Mouse (Mus musculus) heart, embryonic 14.5 days (tissue): ENCODE results near the gene Slc15a3. TPM values are rescaled to one million over a fixed set of nuclear protein-coding genes. Genes with fewer than 3 reads are reported as not detected.

ENCODE experiments used
- ATAC-seq: fragments of 200-750 bp; cut with Nextera tagmentation; 2 replicates; pipeline ENCODE4 v1.8.0; 2017; ENCODE audit warnings: low read depth, moderate TSS enrichment; ENCODE audit not compliant: insufficient number of reproducible peaks, insufficient read depth, low FRiP score
- H3K27ac ChIP-seq, 2 experiments: fragments of 200-500 bp in 1 of 2; fragments of 300-500 bp in 1 of 2; sonication (generic) in 1 of 2; replicated peaks in 1 of 2; 2 replicates each; pipeline ENCODE4 v1.5.1; 2012 to 2014; ENCODE audit warnings: low read depth in 2 of 2, low read length in 2 of 2, control low read depth in 1 of 2, mild to moderate bottlenecking in 1 of 2, mixed read lengths in 1 of 2; ENCODE audit not compliant: control insufficient read depth in 1 of 2, insufficient read depth in 1 of 2
- H3K27me3 ChIP-seq: fragments of 300-500 bp; sonication (generic); 2 replicates; pipeline ENCODE4 v1.6.1; 2014; ENCODE audit warnings: mild to moderate bottlenecking, low read length, control low read depth; ENCODE audit not compliant: control insufficient read depth, insufficient read depth
- H3K36me3 ChIP-seq: fragments of 300-500 bp; sonication (generic); 2 replicates; pipeline ENCODE4 v1.6.1; 2014; ENCODE audit warnings: mild to moderate bottlenecking, control low read depth, low read length, mixed read lengths; ENCODE audit not compliant: control insufficient read depth, insufficient read depth
- H3K4me1 ChIP-seq, 2 experiments: fragments of 200-500 bp in 1 of 2; fragments of 300-500 bp in 1 of 2; sonication (generic) in 1 of 2; 2 replicates each; pipeline ENCODE4 v1.6.1; 2012 to 2014; ENCODE audit warnings: low read length in 2 of 2, control low read depth in 1 of 2, mixed read lengths in 1 of 2; ENCODE audit not compliant: control insufficient read depth in 2 of 2, insufficient read depth in 2 of 2
- H3K4me2 ChIP-seq: fragments of 300-500 bp; sonication (generic); 2 replicates; pipeline ENCODE4 v1.6.1; 2014; ENCODE audit warnings: mild to moderate bottlenecking, low read length
- H3K4me3 ChIP-seq, 2 experiments: fragments of 200-500 bp in 1 of 2; fragments of 300-500 bp in 1 of 2; sonication (generic) in 1 of 2; 2 replicates each; pipeline ENCODE4 v1.5.1; 2012 to 2014; ENCODE audit warnings: low read length in 2 of 2, mild to moderate bottlenecking in 2 of 2, control low read depth in 1 of 2, low read depth in 1 of 2, moderate library complexity in 1 of 2; ENCODE audit not compliant: control insufficient read depth in 1 of 2, insufficient read depth in 1 of 2
- H3K9ac ChIP-seq: fragments of 300-500 bp; sonication (generic); 2 replicates; pipeline ENCODE4 v1.6.1; 2014; ENCODE audit warnings: mild to moderate bottlenecking, low read length
- H3K9me3 ChIP-seq: fragments of 300-500 bp; sonication (generic); 2 replicates; pipeline ENCODE4 v1.6.1; 2016; ENCODE audit warnings: low read length, control low read depth; ENCODE audit not compliant: control insufficient read depth
- WGBS: fragments of 180-500 bp; shearing (Covaris S2); extraction: QIAGEN DNeasy Blood & Tissue Kit; methylation state at CpG from one replicate; pipeline ENCODE4 v1.1.7; 2014; 5-methylcytosine and 5-hydroxymethylcytosine counted together
- polyA plus RNA-seq: library from polyadenylated mRNA; unstranded; fragments of >200 nt; fragmentation: Nextera tagmentation; extraction: Ambion mirVana; gene quantifications from 2 replicates; pipeline ENCODE4 v1.2.1, GENCODE M21; 2014

Slc15a3 gene
- polyA plus RNA-seq, 1 experiment from 2014 or later: 0.46 TPM

DNA sequence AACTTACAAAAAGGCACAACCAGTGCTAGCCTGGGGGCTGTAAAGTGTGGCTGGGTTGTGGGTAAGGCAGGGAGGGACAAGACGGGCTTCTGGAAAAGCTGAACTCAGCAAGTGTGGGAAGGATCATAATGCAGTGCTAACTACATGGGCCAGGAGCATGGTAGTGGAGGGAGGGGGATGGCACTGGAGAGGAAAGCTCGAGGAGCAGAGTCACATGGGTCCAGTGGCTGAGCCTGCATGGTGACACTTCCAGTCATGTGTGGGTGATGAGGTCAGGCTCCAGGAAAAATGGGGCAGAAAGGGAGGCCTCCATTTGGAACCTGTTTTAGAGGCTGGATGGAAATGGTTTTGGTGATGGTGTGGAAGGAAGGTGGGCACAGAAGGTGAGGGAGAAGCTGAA lies 17.0 kb downstream of the Slc15a3 start:
- Histone ChIP-seq H3K27me3 (no peaks in the 10 kb centered on the region), H3K4me3 (no peak overlapping the region), H3K36me3 (peaks cover 51% of the 10 kb centered on the region), H3K9me3 (no peaks in the 10 kb centered on the region), H3K4me1 (peaks cover 0 to 4% of the 10 kb centered on the region in 2 experiments; a peak in 1 of 4 replicates), H3K27ac (no peak overlapping the region), H3K4me2 (no peak overlapping the region), H3K9ac (no peak overlapping the region)
- 35% methylated on average over 2 of the region's 2 CpGs for WGBS
- no peak for ATAC-seq

DNA sequence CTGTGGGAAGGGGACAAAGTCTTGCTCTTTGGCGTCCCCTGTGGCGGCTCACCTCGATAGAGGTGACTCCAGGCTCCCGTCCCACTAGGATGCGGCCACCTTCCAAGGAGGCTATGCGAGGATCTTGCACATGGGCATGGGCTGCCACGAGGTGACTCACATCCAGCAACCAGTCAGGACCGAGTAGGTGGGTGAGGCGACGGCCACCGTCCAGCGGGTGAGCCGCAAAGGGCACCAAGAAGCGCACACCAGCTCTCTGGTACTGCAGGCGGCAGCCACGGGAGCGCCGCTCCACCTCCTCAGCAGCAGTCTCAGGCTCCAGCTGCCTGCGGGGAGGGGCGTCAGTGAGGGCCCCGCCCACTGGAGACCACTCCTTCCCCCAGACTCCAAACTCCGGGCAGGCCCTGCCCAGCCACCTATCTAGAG lies 20.6 kb downstream of the Slc15a3 start:
- Histone ChIP-seq H3K9me3 (no peaks in the 10 kb centered on the region), H3K4me2 (no peak overlapping the region), H3K9ac (no peak overlapping the region), H3K4me1 (peaks cover 0 to 4% of the 10 kb centered on the region in 2 experiments; a peak in 1 of 4 replicates), H3K36me3 (peaks cover 86% of the 10 kb centered on the region), H3K27ac (no peak overlapping the region), H3K27me3 (no peaks in the 10 kb centered on the region), H3K4me3 (no peak overlapping the region)
- no peak for ATAC-seq
- 50% methylated on average over 22 of the region's 22 CpGs for WGBS

DNA sequence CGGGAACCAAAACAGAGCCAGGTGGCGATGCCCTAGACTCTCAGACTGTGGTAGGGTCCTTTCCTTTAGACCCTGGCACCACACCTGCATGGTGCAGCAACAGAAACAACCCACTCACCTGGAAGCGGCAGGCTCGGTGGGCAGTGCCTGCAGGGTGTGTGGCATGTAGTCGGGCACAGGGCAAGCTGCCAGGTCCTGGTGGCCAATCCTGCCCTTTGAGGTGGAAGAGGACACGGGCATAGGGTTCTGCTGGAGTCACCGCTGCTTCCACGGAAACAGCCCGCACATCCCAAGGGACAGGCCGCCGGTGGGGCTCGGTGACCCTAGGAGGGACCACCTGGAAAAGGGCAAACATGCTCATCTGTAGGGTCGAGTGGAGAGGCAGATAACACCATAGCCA lies 26.8 kb downstream of the Slc15a3 start:
- Histone ChIP-seq H3K27me3 (no peaks in the 10 kb centered on the region), H3K9ac (no peak overlapping the region), H3K4me1 (peaks cover 9 to 19% of the 10 kb centered on the region in 2 experiments), H3K36me3 (peaks cover 61% of the 10 kb centered on the region), H3K4me2 (no peak overlapping the region), H3K27ac (no peak overlapping the region), H3K9me3 (no peaks in the 10 kb centered on the region), H3K4me3 (no peak overlapping the region)
- no peak for ATAC-seq
- WGBS: 92% methylated on average over 13 of the region's 13 CpGs

DNA sequence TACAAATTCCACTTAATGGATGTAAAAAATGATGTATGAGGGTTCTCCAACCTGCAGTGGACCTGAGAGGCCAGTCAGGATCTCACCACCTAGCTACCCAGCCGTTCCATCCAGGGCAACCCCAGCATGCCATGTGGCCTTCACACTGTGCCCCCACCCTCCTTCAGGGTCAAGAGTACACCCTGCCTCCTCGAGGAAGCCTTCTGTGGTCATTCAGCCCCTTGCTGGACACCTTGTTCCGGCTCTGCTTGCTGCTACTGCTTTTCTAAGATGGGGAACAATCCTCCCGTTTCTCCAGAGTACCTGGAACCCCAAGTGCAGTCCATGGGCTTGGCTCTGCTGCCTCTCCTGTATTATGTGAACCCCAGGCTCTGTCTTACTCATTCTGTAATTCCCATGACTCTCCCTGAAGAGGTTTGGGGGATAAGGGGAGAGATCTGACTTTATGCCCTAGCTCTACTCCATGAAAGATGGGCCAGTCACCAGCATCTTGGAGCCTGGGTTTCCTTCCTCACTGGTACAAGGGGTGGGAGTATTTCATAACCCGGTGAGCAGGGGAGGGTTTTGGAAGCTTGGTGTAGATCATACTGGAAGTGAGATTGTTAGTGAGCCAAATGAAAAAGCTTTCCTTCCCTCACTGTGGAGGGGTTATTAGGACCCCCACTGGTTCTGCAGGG lies 28.6 kb downstream of the Slc15a3 start:
- no peak overlapping the region for H3K27ac ChIP-seq
- peaks cover 9 to 19% of the 10 kb centered on the region in 2 experiments for H3K4me1 ChIP-seq
- 36% methylated on average over 5 of the region's 5 CpGs for WGBS
- no peak for ATAC-seq
- H3K9ac ChIP-seq: peak overlapping the region; percentile 92
- peak overlapping the region; percentile 83 for H3K4me2 ChIP-seq
- H3K4me3 ChIP-seq: peak overlapping the region; percentile 85 to 96
- peaks cover 61% of the 10 kb centered on the region for H3K36me3 ChIP-seq
- H3K9me3 ChIP-seq: no peaks in the 10 kb centered on the region
- H3K27me3 ChIP-seq: no peaks in the 10 kb centered on the region

DNA sequence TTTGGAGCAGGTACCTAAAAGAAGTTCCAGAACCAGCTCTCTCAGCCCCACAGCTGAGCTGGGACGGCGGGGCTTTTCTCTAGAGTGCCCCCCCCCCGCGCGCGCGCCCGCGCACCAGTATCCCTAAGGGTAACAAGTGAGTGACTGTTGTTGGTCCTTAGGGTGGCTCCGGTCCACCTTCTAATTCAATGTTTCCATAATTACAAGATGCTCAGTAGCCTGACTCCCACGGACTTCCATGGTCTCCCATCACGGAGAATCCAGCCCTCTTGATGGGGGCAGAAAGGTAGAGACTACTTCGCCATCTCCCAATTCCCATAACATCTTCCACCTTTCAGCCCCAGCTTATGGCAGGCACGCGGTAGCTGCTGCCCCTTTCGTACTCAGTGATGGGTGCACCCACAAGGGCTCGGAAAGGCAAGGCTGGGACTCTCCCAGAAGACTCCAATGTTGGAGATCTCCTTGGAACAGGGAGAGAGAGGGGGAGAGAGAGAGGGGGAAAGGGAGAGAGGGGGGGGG lies 29.2 kb downstream of the Slc15a3 start:
- Histone ChIP-seq H3K36me3 (peaks cover 61% of the 10 kb centered on the region), H3K27ac (peak overlapping the region in 1 of 2 experiments; percentile 64; a peak in 1 of 4 replicates), H3K4me1 (peaks cover 9 to 19% of the 10 kb centered on the region in 2 experiments), H3K9ac (peak overlapping the region; percentile 92), H3K9me3 (no peaks in the 10 kb centered on the region), H3K27me3 (no peaks in the 10 kb centered on the region), H3K4me2 (peak overlapping the region; percentile 83), H3K4me3 (peak overlapping the region; percentile 85 to 96)
- 0% methylated on average over 17 of the region's 17 CpGs for WGBS
- peak; percentile 9; the same call in 1 of the 2 replicates for ATAC-seq

DNA sequence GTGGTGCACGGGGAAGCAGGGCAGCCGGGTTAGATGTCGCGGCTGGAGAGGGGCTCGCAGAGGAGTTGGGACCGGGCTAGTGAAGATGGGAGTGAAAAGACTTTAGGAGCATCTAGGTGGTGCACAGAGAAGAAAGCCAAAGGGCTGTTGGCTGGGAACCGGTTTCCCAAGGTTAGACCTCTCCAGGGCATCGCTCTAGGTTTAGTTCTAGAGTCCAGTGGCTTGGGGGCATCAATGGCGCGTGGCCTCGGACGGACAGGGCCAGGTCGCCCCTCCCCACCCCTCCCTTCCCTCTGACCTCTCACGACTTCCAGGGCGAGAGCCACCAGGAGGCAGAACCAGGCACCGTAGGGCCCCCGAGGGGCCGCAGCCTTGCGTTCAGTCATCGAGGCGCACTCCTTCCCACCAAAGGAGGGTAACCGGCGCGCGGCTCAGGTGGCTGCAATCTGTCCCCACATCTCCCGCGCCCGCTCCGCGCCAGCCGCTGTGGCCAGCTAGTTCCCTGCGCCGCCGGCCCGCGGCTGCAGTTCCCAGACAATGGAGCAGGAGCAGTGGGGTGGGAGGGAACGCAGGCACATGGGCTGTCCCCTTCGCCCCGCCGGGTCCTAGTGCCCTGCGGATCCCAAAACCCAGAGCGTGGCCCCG lies 29.8 kb downstream of the Slc15a3 start:
- Histone ChIP-seq H3K4me1 (peaks cover 9 to 19% of the 10 kb centered on the region in 2 experiments), H3K9me3 (no peaks in the 10 kb centered on the region), H3K36me3 (peaks cover 61% of the 10 kb centered on the region), H3K9ac (peak overlapping the region; percentile 92), H3K27me3 (no peaks in the 10 kb centered on the region), H3K4me3 (peak overlapping the region; percentile 85 to 96), H3K27ac (peak overlapping the region; percentile 62 to 64), H3K4me2 (peak overlapping the region; percentile 83)
- peak; percentile 81 for ATAC-seq
- under 1% methylated on average over 42 of the region's 43 CpGs for WGBS

DNA sequence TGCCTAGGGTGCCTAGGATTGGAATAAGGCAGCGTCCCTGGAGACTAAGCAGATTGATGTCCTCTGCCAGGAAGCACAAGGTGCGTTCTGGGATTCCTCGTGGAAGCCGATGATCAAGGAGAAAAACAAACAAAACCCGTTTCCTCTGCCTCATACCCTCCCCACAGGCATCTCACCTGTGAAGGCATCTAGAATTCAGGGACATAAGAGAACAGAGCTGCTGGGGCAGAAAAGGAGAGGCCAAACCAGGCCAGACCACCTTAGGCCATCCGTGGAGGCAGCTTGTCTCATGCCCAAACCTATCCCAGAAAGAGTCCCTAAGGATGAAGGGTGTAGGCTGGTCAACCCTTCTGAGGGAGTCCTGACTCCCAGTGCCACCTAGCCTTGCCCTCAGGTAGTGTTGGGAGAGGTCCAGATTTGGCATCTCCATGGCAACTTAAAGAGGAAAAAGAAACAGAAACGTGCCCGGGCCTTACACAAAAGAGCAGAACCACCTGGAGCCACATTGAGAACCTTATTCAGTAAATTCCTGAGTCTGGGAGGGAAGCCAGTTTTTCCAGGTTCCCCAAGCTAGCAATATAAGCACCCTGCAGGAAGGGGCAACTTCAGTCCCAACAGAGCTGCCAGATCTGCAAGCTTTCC lies 30.5 kb downstream of the Slc15a3 start, which contains the start of gene Tmem132a:
TSS of gene Tmem132a (minus strand) at position 55 of the 642 bp plus-strand sequence.
- H3K27me3 ChIP-seq: no peaks in the 10 kb centered on the region
- H3K4me2 ChIP-seq: peak within 1 kb of the TSS; percentile 83
- peaks cover 56% of the 10 kb centered on the region for H3K36me3 ChIP-seq
- WGBS: 4% methylated on average over 8 of the region's 8 CpGs
- no peak for ATAC-seq
- peak within 1 kb of the TSS; percentile 92 for H3K9ac ChIP-seq
- no peaks in the 10 kb centered on the region for H3K9me3 ChIP-seq
- peak within 1 kb of the TSS; percentile 85 to 96 for H3K4me3 ChIP-seq
- peaks cover 9 to 19% of the 10 kb centered on the region in 2 experiments for H3K4me1 ChIP-seq
- peak within 1 kb of the TSS; percentile 62 to 64 for H3K27ac ChIP-seq
